Mouse (Mus musculus) heart, embryonic 13.5 days (tissue): ENCODE measurements at regions not wholly inside any gene's neighbourhood (a gene's known extent, or its start where the extent isn't known, plus 50 kb on each side); places are given as distances from the start of the nearest gene placed in this dataset.

Source experiments
- ATAC-seq: fragments of 200-750 bp; cut with Nextera tagmentation; 2 replicates; pipeline ENCODE4 v1.8.0; 2017; ENCODE audit warnings: moderate TSS enrichment; ENCODE audit not compliant: insufficient number of reproducible peaks, low FRiP score, low TSS enrichment; ENCODE audit errors: extremely low read depth
- H3K27ac ChIP-seq: fragments of 300-500 bp; sonication (generic); replicated peaks from 2 replicates; pipeline ENCODE4 v1.5.1; 2015; ENCODE audit warnings: moderate library complexity, mild to moderate bottlenecking, inconsistent platforms
- H3K27me3 ChIP-seq: fragments of 300-500 bp; sonication (generic); replicated peaks from 2 replicates; pipeline ENCODE4 v1.6.1; 2015; ENCODE audit warnings: mild to moderate bottlenecking, inconsistent platforms
- H3K36me3 ChIP-seq: fragments of 300-500 bp; sonication (generic); 2 replicates; pipeline ENCODE4 v1.6.1; 2015; ENCODE audit warnings: mild to moderate bottlenecking, inconsistent platforms
- H3K4me1 ChIP-seq: fragments of 300-500 bp; sonication (generic); 2 replicates; pipeline ENCODE4 v1.6.1; 2015; ENCODE audit warnings: inconsistent platforms
- H3K4me2 ChIP-seq: fragments of 300-500 bp; sonication (generic); 2 replicates; pipeline ENCODE4 v1.6.1; 2015; ENCODE audit warnings: inconsistent platforms, mild to moderate bottlenecking, moderate library complexity
- H3K4me3 ChIP-seq: fragments of 300-500 bp; sonication (generic); 2 replicates; pipeline ENCODE4 v1.5.1; 2015; ENCODE audit warnings: moderate library complexity, mild to moderate bottlenecking, inconsistent platforms
- H3K9ac ChIP-seq: fragments of 300-500 bp; sonication (generic); 2 replicates; pipeline ENCODE4 v1.6.1; 2015; ENCODE audit warnings: inconsistent platforms, mild to moderate bottlenecking, moderate library complexity
- H3K9me3 ChIP-seq: fragments of 300-500 bp; sonication (generic); 2 replicates; pipeline ENCODE4 v1.6.1; 2016; ENCODE audit warnings: inconsistent platforms
- WGBS: fragments of 180-500 bp; shearing (Covaris S2); methylation state at CpG from one replicate; pipeline ENCODE4 v1.1.7; 2015; ENCODE audit warnings: mixed read lengths; 5-methylcytosine and 5-hydroxymethylcytosine counted together

GRCm38 (mm10) chr3:40456070-40456469 is 75.0 kb upstream of the Intu start:
- Histone ChIP-seq H3K27me3 (no peaks in the 10 kb centered on the region), H3K27ac (no peak overlapping the region), H3K4me2 (no peak overlapping the region), H3K4me1 (peaks cover 17% of the 10 kb centered on the region), H3K36me3 (no peaks in the 10 kb centered on the region), H3K9me3 (no peaks in the 10 kb centered on the region), H3K9ac (no peak overlapping the region), H3K4me3 (no peak overlapping the region)
- ATAC-seq = no peak
- WGBS = 75% methylated on average over 2 of the region's 2 CpGs

- Histone ChIP-seq H3K4me1 (peaks cover 8% of the 10 kb centered on the region), H3K36me3 (no peaks in the 10 kb centered on the region), H3K9ac (no peak overlapping the region), H3K27ac (no peak overlapping the region), H3K4me2 (no peak overlapping the region), H3K9me3 (no peaks in the 10 kb centered on the region), H3K27me3 (no peaks in the 10 kb centered on the region), H3K4me3 (no peak overlapping the region)
- no peak for ATAC-seq
- WGBS = 76% methylated on average over 5 of the region's 5 CpGs
Measured at GRCm38 (mm10) chr3:40458490-40458889, 72.6 kb upstream of the Intu start.

- WGBS = 62% methylated on average over 5 of the region's 5 CpGs
- H3K4me2 ChIP-seq = no peak overlapping the region
- no peaks in the 10 kb centered on the region for H3K36me3 ChIP-seq
- H3K27ac ChIP-seq = no peak overlapping the region
- peaks cover 5% of the 10 kb centered on the region; the same call in 1 of the 2 replicates for H3K9me3 ChIP-seq
- H3K4me3 ChIP-seq = no peak overlapping the region
- ATAC-seq = no peak
- no peak overlapping the region for H3K9ac ChIP-seq
- no peaks in the 10 kb centered on the region for H3K27me3 ChIP-seq
- H3K4me1 ChIP-seq = no peaks in the 10 kb centered on the region
Measured at GRCm38 (mm10) chr3:40463446-40463845, 67.6 kb upstream of the Intu start.

- Histone ChIP-seq H3K36me3 (no peaks in the 10 kb centered on the region), H3K4me2 (no peak overlapping the region), H3K4me1 (no peaks in the 10 kb centered on the region), H3K9me3 (peaks cover 6% of the 10 kb centered on the region; the same call in 1 of the 2 replicates), H3K4me3 (no peak overlapping the region), H3K27me3 (no peaks in the 10 kb centered on the region), H3K9ac (no peak overlapping the region), H3K27ac (no peak overlapping the region)
- ATAC-seq = no peak
- 64% methylated on average over 6 of the region's 6 CpGs for WGBS
Measured at GRCm38 (mm10) chr3:40470101-40470500, 61.0 kb upstream of the Intu start.

- Histone ChIP-seq H3K36me3 (no peaks in the 10 kb centered on the region), H3K27me3 (no peaks in the 10 kb centered on the region), H3K9me3 (peaks cover 6% of the 10 kb centered on the region; the same call in 1 of the 2 replicates), H3K27ac (no peak overlapping the region), H3K4me1 (no peaks in the 10 kb centered on the region), H3K9ac (no peak overlapping the region), H3K4me2 (no peak overlapping the region), H3K4me3 (no peak overlapping the region)
- WGBS = 76% methylated on average over 6 of the region's 6 CpGs
- ATAC-seq = no peak
Measured at GRCm38 (mm10) chr3:40472766-40473165, 58.3 kb upstream of the Intu start.

GRCm38 (mm10) chr3:40480258-40480951 is 50.7 kb upstream of the Intu start:
- Histone ChIP-seq H3K36me3 (no peaks in the 10 kb centered on the region), H3K4me3 (no peak overlapping the region), H3K27me3 (no peaks in the 10 kb centered on the region), H3K4me2 (no peak overlapping the region), H3K9ac (no peak overlapping the region), H3K4me1 (no peaks in the 10 kb centered on the region), H3K27ac (no peak overlapping the region), H3K9me3 (no peaks in the 10 kb centered on the region)
- 51% methylated on average over 15 of the region's 15 CpGs for WGBS
- ATAC-seq = no peak; the same call in 1 of the 2 replicates
